Mouse (Mus musculus) ES-Bruce4 (cell line): ENCODE results near the gene Trim2.

ENCODE experiments used
- CTCF ChIP-seq: IDR thresholded peaks from one replicate; pipeline ENCODE4 v1.8.1; 2011; ENCODE audit warnings: low read depth, low read length
- EP300 ChIP-seq: IDR thresholded peaks from 2 replicates; pipeline ENCODE4 v1.6.1; 2011; ENCODE audit warnings: low read depth, low read length; ENCODE audit not compliant: insufficient read depth
- POLR2A ChIP-seq: IDR thresholded peaks from one replicate; pipeline ENCODE4 v1.8.1; 2011; ENCODE audit warnings: low read length; ENCODE audit not compliant: insufficient read depth

DNA sequence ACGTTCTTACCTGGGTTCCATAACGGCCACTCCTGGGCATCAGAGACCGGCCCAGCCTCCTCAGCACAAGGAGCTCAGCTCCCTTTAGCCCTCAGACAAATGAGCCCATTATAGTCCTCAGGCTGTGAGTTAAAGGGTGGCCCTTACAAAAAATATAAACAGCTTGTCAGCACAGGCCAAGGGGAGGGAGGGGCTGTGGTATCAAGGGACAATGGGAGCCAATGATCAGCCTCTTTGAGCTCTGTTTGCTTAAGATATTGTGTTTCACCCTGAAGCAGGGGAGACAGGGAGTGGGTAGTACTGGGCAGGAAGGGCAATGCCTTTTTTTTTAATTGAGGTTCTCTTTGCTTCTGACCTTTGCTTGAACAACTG is 36.1 kb downstream of the Trim2 start:
- TF ChIP-seq POLR2A (no peak), CTCF (no peak), EP300 (no peak)
